In genomic region chr3:131593143-131593798, GRCm38 (mm10) we compare ENCODE assay signal across 11 mouse cellular contexts. TPM values are rescaled to one million over a fixed set of nuclear protein-coding genes. Genes with fewer than 3 reads are reported as not detected.
DNase-seq lines count a peak whose midpoint lies in the region; ATAC-seq and TF ChIP-seq lines count a peak whose summit lies in the region.
"Had no signal": no experiment of that assay in that cellular context is flagged by ENCODE, and none has a peak within 500 bp of the region (broad histone marks: within the 10 kb centered on the region; RNA-seq: fewer than 3 reads in every experiment).

No protein-coding gene starts in this region.

- TF ChIP-seq POLR2A in cortical plate, adult 2 months (IDR thresholded peaks at IDR 0.05; ENCODE audit: extremely low read depth, insufficient read depth, low read length): no peak

- no peak overlapping the region for H3K9ac ChIP-seq in liver, postnatal 0 days (replicated peaks)
- no peak overlapping the region for H3K9ac ChIP-seq in neural tube, embryonic 14.5 days (replicated peaks; ENCODE audit: low read depth, low read length)

- no peak for ATAC-seq in liver, postnatal 0 days
- ATAC-seq in neural tube, embryonic 14.5 days (ENCODE audit: low read depth): peak; percentile 56; the same call in 1 of the 2 replicates
- no peak for ATAC-seq in megakaryocyte-erythroid progenitor cell, adult 5-6 weeks (replicated peaks; ENCODE audit: low FRiP score, low TSS enrichment, poor library complexity, severe bottlenecking)

- H3K27ac ChIP-seq in gastrocnemius, adult 2 months: no peak overlapping the region
- H3K27ac ChIP-seq in liver, postnatal 0 days (ENCODE audit: low read depth): no peak overlapping the region
- H3K27ac ChIP-seq in cortical plate, adult 2 months (ENCODE audit: insufficient read depth, low read length): no peak overlapping the region
- 0 out of 2 replicates have a peak overlapping the region, but pooled peaks have one; percentile 48 for H3K27ac ChIP-seq in neural tube, embryonic 14.5 days (ENCODE audit: low read depth, low read length)

- H3K4me1 ChIP-seq in liver, postnatal 0 days (ENCODE audit: insufficient read depth): no peaks in the 10 kb centered on the region
- no peaks in the 10 kb centered on the region for H3K4me1 ChIP-seq in cortical plate, adult 2 months (ENCODE audit: control insufficient read depth, insufficient read depth, low read length)
- H3K4me1 ChIP-seq in neural tube, embryonic 14.5 days (ENCODE audit: control insufficient read depth, insufficient read depth, low read length): no peaks in the 10 kb centered on the region

- no peaks in the 10 kb centered on the region; the same call in 1 of the 2 replicates for H3K36me3 ChIP-seq in liver, postnatal 0 days (replicated peaks; ENCODE audit: insufficient read depth, low read length)
- no peaks in the 10 kb centered on the region for H3K36me3 ChIP-seq in neural tube, embryonic 14.5 days (ENCODE audit: control insufficient read depth, insufficient read depth, low read length)

- intact Hi-C loops in gastrocnemius, adult 2 months (cut with DNase I): loop anchor here (10.0 kb wide), 1 partner anchor 292 kb away; no protein-coding TSS in a partner anchor

- H3K9me3 ChIP-seq in liver, postnatal 0 days (ENCODE audit: low read length): no peaks in the 10 kb centered on the region
- H3K9me3 ChIP-seq in neural tube, embryonic 14.5 days (ENCODE audit: control insufficient read depth, low read length): no peaks in the 10 kb centered on the region

- DNase-seq in gastrocnemius, adult 2 months: no peak
- DNase-seq in gastrocnemius, postnatal 25 days: no peak
- DNase-seq in liver, postnatal 0 days: no peak
- no peak for DNase-seq in liver
- DNase-seq in spleen, adult 12 weeks (ENCODE audit: low spot score): no peak
- DNase-seq: cerebellum, adult 9-10 months; gastrocnemius, postnatal 10 days; kidney, adult 2 months had no signal

- TF ChIP-seq CTCF in gastrocnemius, adult 2 months (IDR thresholded peaks at IDR 0.05): peak; percentile 54
- peak; percentile 30 for TF ChIP-seq CTCF in liver, postnatal 0 days (IDR thresholded peaks at IDR 0.05; ENCODE audit: low read depth)
- peak; percentile 24; the same call in 1 of the 2 replicates for TF ChIP-seq CTCF in cortical plate, adult 2 months (IDR thresholded peaks at IDR 0.05; ENCODE audit: extremely low read depth, insufficient read depth, low read length)

- 84% methylated on average over 15 of the region's 15 CpGs for WGBS in liver, postnatal 0 days (ENCODE audit: insufficient replicate concordance)
- WGBS in neural tube, embryonic 14.5 days: 60% methylated on average over 15 of the region's 15 CpGs

- no peaks in the 10 kb centered on the region for H3K27me3 ChIP-seq in liver, postnatal 0 days (ENCODE audit: insufficient read depth, low read length)
- no peaks in the 10 kb centered on the region for H3K27me3 ChIP-seq in neural tube, embryonic 14.5 days (ENCODE audit: control insufficient read depth, insufficient read depth, low read length)

- H3K4me2 ChIP-seq in liver, postnatal 0 days (ENCODE audit: low read depth, low read length): no peak overlapping the region
- no peak overlapping the region for H3K4me2 ChIP-seq in neural tube, embryonic 14.5 days (ENCODE audit: low read depth, low read length)

- TF ChIP-seq EP300 in liver, postnatal 0 days (IDR thresholded peaks at IDR 0.05; ENCODE audit: low read depth): no peak

- H3K4me3 ChIP-seq in gastrocnemius, adult 2 months: no peak overlapping the region
- no peak overlapping the region for H3K4me3 ChIP-seq in liver, postnatal 0 days (ENCODE audit: low read depth, low read length)
- no peak overlapping the region for H3K4me3 ChIP-seq in cortical plate, adult 2 months (ENCODE audit: insufficient read depth, low read length)
- H3K4me3 ChIP-seq in neural tube, embryonic 14.5 days (ENCODE audit: low read depth, low read length): no peak overlapping the region

RNA-seq across cellular contexts. Expression of gene Papss1, which starts 28.7 kb away (rescaled TPM):
- 1 to 10 TPM; 4.1 to 5.6 TPM for total RNA-seq in gastrocnemius, adult 2 months (2021)
- 1 to 10 TPM; 6.2 to 6.8 TPM for total RNA-seq in gastrocnemius, postnatal 25 days (2021)
- polyA plus RNA-seq in liver, postnatal 0 days (2015; fragmentation: Nextera tagmentation; extraction: Ambion mirVana): 5.6 and 6.0 TPM in 2 replicates
- polyA plus RNA-seq in cortical plate, adult 2 months (2012; rRNA removed): 70.4 and 71.0 TPM in 2 replicates
- 134 TPM in 2 replicates for polyA plus RNA-seq in neural tube, embryonic 14.5 days (2014; fragmentation: Nextera tagmentation; extraction: Ambion mirVana)
- 5.5 and 9.6 TPM in 2 replicates for total RNA-seq in megakaryocyte-erythroid progenitor cell, adult 5-6 weeks (2014; fragmentation: Nextera tagmentation)
- total RNA-seq in megakaryocyte-erythroid progenitor cell, adult 5-6 weeks (2017): 13.7 and 15.7 TPM in 2 replicates
